Mouse (Mus musculus) limb, embryonic 11.5 days (tissue): ENCODE data around the gene Trappc5. TPM values are rescaled to one million over a fixed set of nuclear protein-coding genes. Genes with fewer than 3 reads are reported as not detected.
A peak's percentile ranks its signal among the peaks of the same experiment; 100 is the strongest.

ENCODE experiments used
- ATAC-seq: fragments of 200-750 bp; cut with Nextera tagmentation; 2 replicates; pipeline ENCODE4 v1.8.0; 2017; ENCODE audit warnings: low read depth; ENCODE audit not compliant: insufficient number of reproducible peaks, low FRiP score, low TSS enrichment
- DNase-seq: peaks from one replicate; pipeline ENCODE4 v3.0.0-alpha.2; 2015; ENCODE audit warnings: low spot score
- H3K27ac ChIP-seq: fragments of 300-500 bp; sonication (generic); replicated peaks from 2 replicates; pipeline ENCODE4 v1.5.1; 2014; ENCODE audit warnings: low read depth, mild to moderate bottlenecking, low read length
- H3K27me3 ChIP-seq: fragments of 300-500 bp; sonication (generic); 2 replicates; pipeline ENCODE4 v1.6.1; 2014; ENCODE audit warnings: mild to moderate bottlenecking, low read length, mixed read lengths; ENCODE audit not compliant: control insufficient read depth, insufficient read depth
- H3K36me3 ChIP-seq: fragments of 300-500 bp; sonication (generic); 2 replicates; pipeline ENCODE4 v1.6.1; 2014; ENCODE audit warnings: mild to moderate bottlenecking, low read length, moderate library complexity, mixed read lengths; ENCODE audit not compliant: control insufficient read depth, insufficient read depth
- H3K4me1 ChIP-seq: fragments of 300-500 bp; sonication (generic); 2 replicates; pipeline ENCODE4 v1.6.1; 2014; ENCODE audit warnings: low read length, mixed read lengths; ENCODE audit not compliant: control insufficient read depth, insufficient read depth
- H3K4me2 ChIP-seq: fragments of 300-500 bp; sonication (generic); 2 replicates; pipeline ENCODE4 v1.6.1; 2014; ENCODE audit warnings: low read depth, mild to moderate bottlenecking, moderate library complexity; ENCODE audit not compliant: severe bottlenecking
- H3K4me3 ChIP-seq: fragments of 300-500 bp; sonication (generic); 2 replicates; pipeline ENCODE4 v1.5.1; 2014; ENCODE audit warnings: low read depth, low read length
- H3K9ac ChIP-seq: fragments of 300-500 bp; sonication (generic); 2 replicates; pipeline ENCODE4 v1.6.1; 2014; ENCODE audit warnings: mild to moderate bottlenecking, low read length
- H3K9me3 ChIP-seq: fragments of 300-500 bp; sonication (generic); 2 replicates; pipeline ENCODE4 v1.6.1; 2016; ENCODE audit warnings: low read length; ENCODE audit not compliant: control insufficient read depth
- WGBS: fragments of 180-500 bp; shearing (Covaris S2); extraction: QIAGEN DNeasy Blood & Tissue Kit; methylation state at CpG from one replicate; pipeline ENCODE4 v1.1.7; 2014; 5-methylcytosine and 5-hydroxymethylcytosine counted together
- polyA plus RNA-seq: library from polyadenylated mRNA; unstranded; fragments of >200 nt; fragmentation: Nextera tagmentation; extraction: Ambion mirVana; gene quantifications from 2 replicates; pipeline ENCODE4 v1.2.1, GENCODE M21; 2014

Trappc5 gene
- polyA plus RNA-seq, 1 experiment from 2014 or later, result 31.9 TPM

DNA sequence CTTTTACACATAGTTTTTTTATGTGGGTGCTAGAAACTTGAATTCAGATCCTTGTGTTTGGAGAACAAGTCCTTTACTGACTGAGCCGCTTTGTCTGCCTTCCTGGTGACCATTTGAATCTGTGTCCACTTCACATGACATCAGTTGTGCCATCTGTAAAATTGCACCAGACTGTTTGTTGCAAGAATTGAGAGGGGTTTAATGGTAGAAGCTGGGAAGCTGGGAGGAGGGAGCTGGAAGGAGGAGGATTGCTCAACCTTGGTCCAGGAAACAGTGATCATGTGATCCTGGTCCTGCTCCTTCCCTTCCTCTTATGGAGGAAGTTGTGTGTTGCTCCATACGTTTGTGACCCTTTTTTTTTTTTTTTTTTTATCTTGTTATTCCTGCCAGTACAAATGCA is 27.8 kb upstream of the Trappc5 start:
- no peaks in the 10 kb centered on the region for H3K4me1 ChIP-seq
- no peak overlapping the region for H3K9ac ChIP-seq
- no peak overlapping the region for H3K4me2 ChIP-seq
- no peaks in the 10 kb centered on the region for H3K9me3 ChIP-seq
- 91% methylated on average over 2 of the region's 2 CpGs for WGBS
- no peaks in the 10 kb centered on the region for H3K27me3 ChIP-seq
- ATAC-seq (no peak), DNase-seq (no peak)
- no peak overlapping the region for H3K27ac ChIP-seq
- H3K36me3 ChIP-seq, result no peaks in the 10 kb centered on the region
- H3K4me3 ChIP-seq, result no peak overlapping the region

DNA sequence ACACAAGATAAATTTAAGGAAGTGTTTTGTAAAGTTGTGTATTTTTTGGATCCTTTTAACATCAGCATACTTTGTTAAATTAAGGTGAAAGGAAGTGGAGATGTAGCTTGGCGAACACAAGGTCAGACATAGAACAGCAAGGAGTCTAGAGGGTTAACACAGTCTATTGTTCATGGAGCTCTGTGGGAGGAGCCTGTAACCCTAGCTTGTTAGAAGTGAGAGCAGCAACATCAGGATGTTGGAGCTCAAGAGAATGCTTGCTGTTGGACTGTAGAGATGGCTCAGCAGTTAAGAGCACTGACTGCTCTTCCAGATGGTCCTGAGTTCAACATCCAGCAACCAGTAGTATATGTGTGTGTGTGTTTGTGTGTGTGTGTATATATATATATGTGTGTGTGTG is 27.1 kb upstream of the Trappc5 start:
- Histone ChIP-seq H3K4me1 (no peaks in the 10 kb centered on the region), H3K4me2 (no peak overlapping the region), H3K27ac (no peak overlapping the region), H3K36me3 (no peaks in the 10 kb centered on the region), H3K27me3 (no peaks in the 10 kb centered on the region), H3K9ac (no peak overlapping the region), H3K4me3 (no peak overlapping the region), H3K9me3 (no peaks in the 10 kb centered on the region)
- ATAC-seq (no peak), DNase-seq (no peak)
- 46% methylated on average over 1 of the region's 1 CpGs for WGBS

DNA sequence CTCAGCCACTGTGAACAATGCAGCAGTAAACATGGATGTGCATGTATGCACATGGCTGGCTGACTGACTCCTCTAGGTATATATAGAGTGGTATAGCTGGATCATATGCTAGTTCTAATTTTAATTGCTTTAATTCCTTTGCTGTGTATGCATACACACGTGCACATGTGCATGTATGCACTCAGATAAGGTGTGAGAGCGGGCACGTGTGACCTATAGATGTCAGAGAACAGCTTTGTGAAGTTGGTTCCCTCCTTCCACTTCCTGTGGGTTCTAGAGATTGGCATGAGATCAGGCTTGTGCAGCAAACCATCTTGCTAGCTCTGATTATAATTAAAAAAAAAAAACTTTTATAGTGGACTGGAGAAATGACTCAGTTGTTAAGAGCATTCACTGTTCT is 23.3 kb upstream of the Trappc5 start:
- Histone ChIP-seq H3K9ac (no peak overlapping the region), H3K4me3 (no peak overlapping the region), H3K9me3 (no peaks in the 10 kb centered on the region), H3K27me3 (no peaks in the 10 kb centered on the region), H3K4me1 (peaks cover 4% of the 10 kb centered on the region), H3K27ac (no peak overlapping the region), H3K36me3 (no peaks in the 10 kb centered on the region), H3K4me2 (no peak overlapping the region)
- DNase-seq (no peak), ATAC-seq (no peak)
- 68% methylated on average over 3 of the region's 3 CpGs for WGBS

DNA sequence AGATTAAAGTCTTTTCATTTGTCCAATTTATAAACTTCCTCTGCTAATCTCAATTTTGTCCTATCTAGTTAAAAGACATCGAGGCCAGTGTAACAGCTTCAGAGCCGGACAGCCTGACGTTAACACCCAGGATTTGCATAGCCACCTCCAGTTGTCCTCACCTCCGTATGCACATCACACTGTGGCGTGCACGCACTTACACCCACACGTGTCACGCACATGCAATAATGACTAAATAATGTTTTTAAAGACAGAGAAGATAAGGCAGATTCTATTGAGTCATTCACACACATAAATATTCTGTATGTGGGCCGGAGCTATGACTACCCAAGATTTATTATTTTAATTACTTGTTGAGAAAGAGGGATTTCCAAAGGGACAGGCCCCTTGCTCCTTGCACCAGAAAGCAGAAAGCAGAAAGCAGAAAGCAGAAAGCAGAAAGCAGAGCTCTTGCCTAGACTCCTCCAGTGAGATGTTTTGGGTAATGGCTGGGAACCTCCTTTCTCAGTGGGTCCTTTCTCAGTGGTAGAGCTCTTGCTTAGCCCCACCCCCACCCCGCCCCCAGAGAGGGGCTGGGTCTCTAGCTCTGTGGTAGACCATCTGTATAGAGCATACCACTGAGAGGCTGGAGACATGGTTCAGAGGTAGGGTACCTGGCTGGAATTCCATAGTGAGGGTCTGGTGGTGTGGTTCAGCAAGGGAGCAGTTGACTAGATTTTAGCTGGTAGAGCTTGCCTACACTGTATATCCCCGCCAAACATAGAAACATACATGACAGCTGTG is 21.2 kb upstream of the Trappc5 start:
- Histone ChIP-seq H3K27ac (no peak overlapping the region), H3K9me3 (no peaks in the 10 kb centered on the region), H3K4me1 (peaks cover 4% of the 10 kb centered on the region), H3K27me3 (no peaks in the 10 kb centered on the region), H3K4me3 (no peak overlapping the region), H3K9ac (no peak overlapping the region), H3K36me3 (no peaks in the 10 kb centered on the region), H3K4me2 (no peak overlapping the region)
- WGBS, result 70% methylated on average over 11 of the region's 11 CpGs
- DNase-seq (no peak), ATAC-seq (0 out of 2 replicates have a peak, but pooled peaks have one; percentile 11)

DNA sequence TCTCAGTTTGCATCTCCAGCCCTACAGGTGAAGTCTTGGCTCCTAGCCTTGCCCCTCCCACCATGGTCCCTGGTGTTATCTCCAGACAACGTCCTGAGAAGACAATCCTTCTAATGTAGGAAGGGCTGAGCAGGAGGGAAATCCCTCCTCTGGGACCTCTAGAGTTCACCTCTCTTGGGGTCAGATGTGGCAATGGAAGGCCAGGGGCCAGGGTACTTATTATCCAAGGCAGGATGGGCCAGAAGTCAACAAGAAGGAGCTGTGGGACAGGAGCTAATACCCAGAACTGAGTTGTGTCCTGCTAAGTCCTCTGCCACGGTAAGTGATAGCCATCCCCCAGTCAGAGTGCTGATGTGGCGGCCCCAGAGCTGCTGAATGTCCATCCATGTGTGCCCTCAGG is 20.6 kb upstream of the Trappc5 start, which contains the start of gene Retn:
Gene Retn (plus strand): TSS at position 245 of the 400 bp plus-strand sequence.
- ATAC-seq, result no peak
- WGBS, result 78% methylated on average over 3 of the region's 3 CpGs
- H3K9me3 ChIP-seq, result no peaks in the 10 kb centered on the region
- no peak within 1 kb of the TSS for H3K9ac ChIP-seq
- no peak within 1 kb of the TSS for H3K27ac ChIP-seq
- H3K27me3 ChIP-seq, result no peaks in the 10 kb centered on the region
- no peak within 1 kb of the TSS for H3K4me2 ChIP-seq
- peaks cover 4% of the 10 kb centered on the region for H3K4me1 ChIP-seq
- H3K36me3 ChIP-seq, result no peaks in the 10 kb centered on the region
- H3K4me3 ChIP-seq, result no peak within 1 kb of the TSS
- no peak for DNase-seq

DNA sequence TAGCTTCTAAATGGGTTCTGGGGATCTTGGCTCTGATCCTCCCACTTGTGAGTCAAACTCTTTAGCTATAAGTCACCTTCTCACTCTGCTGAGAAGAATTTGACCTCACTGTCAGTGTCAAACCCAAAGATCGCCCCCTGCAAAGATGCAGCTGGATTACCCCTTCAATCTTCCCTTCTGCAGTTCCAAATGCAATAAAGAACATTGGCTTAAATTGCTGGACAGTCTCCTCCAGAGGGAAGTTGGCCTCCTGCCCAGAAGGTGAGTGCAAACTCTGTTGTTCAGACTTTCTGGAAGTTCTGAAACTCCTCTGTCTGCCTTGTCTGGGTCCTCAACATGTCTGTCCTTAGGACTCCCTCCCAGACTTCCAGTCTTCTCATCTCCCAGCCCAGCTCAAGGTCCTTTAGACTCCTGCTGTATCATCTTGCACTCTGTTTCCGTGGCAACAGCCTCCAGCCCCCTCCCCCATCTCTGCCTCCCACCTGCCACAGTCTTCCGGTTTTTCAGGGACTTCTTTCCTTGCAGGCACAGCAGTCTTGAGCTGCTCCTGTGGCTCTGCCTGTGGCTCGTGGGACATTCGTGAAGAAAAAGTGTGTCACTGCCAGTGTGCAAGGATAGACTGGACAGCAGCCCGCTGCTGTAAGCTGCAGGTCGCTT is 19.2 kb upstream of the Trappc5 start:
- Histone ChIP-seq H3K4me3 (no peak overlapping the region), H3K4me2 (no peak overlapping the region), H3K27ac (no peak overlapping the region), H3K27me3 (no peaks in the 10 kb centered on the region), H3K9ac (no peak overlapping the region; the same call in 1 of the 2 replicates), H3K9me3 (no peaks in the 10 kb centered on the region), H3K36me3 (no peaks in the 10 kb centered on the region), H3K4me1 (peaks cover 4% of the 10 kb centered on the region)
- ATAC-seq (peak; percentile 68), DNase-seq (peak; percentile 55)
- 31% methylated on average over 7 of the region's 7 CpGs for WGBS

DNA sequence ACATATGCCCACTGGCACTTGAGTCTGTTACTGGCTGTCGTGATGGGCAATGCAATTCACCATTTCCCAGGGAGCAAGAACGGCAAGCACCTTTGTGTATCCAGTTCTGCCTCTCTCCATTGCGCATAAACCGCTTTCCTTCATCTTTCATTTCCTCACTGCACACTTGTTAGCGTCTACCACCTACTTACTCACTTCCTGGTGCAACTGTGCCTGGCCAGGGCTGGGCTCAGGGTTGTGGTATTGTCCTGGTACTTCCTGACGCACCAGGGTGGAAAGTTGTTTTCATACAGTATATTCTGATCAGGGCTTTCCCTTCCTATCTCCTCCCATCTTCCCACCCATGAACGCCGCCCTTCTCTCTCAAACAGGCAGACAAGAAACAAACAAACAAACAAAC is 15.2 kb upstream of the Trappc5 start:
- H3K4me2 ChIP-seq, result no peak overlapping the region
- ATAC-seq, result no peak
- no peaks in the 10 kb centered on the region for H3K9me3 ChIP-seq
- no peaks in the 10 kb centered on the region for H3K27me3 ChIP-seq
- H3K4me1 ChIP-seq, result peaks cover 4% of the 10 kb centered on the region
- WGBS, result 85% methylated on average over 8 of the region's 8 CpGs
- no peaks in the 10 kb centered on the region for H3K36me3 ChIP-seq
- H3K4me3 ChIP-seq, result no peak overlapping the region
- no peak overlapping the region for H3K27ac ChIP-seq
- no peak overlapping the region for H3K9ac ChIP-seq
- no peak for DNase-seq

DNA sequence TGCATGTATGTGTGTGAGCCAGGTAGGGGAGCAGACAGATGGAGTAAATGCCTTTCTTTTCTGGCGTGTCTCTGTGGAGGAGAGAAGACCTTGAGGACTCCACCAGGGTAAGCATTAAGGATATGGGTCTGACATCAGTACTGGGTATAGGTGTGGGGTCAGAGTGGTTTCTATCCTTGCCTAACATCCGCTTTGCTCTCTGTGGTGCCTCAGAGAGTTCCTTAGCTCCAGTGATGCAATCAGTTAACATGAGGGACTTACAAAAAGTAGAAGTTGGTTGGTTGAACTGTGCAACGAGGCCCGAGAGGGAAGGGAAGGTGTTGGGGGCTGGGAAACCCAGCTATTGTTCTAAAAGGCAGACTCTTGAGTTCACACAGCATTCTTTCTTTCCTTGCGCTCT is 11.7 kb upstream of the Trappc5 start:
- no peak for ATAC-seq
- 74% methylated on average over 5 of the region's 5 CpGs for WGBS

More for the DNA sequence above, 11.7 kb upstream of the Trappc5 start:
- Histone ChIP-seq H3K4me2 (no peak overlapping the region), H3K36me3 (no peaks in the 10 kb centered on the region), H3K27me3 (no peaks in the 10 kb centered on the region), H3K27ac (no peak overlapping the region), H3K9me3 (no peaks in the 10 kb centered on the region), H3K4me3 (no peak overlapping the region), H3K4me1 (no peaks in the 10 kb centered on the region), H3K9ac (no peak overlapping the region)
- DNase-seq, result no peak
